Mouse (Mus musculus) CH12.LX (cell line): ENCODE data around the gene Tep1.

Experiments
- CTCF ChIP-seq, 2 experiments: IDR thresholded peaks in 1 of 2; conservative IDR thresholded peaks in 1 of 2; 2 replicates each; pipeline ENCODE4 v1.5.1; 2011 to 2012; ENCODE audit warnings: low read depth in 2 of 2, low read length in 2 of 2, improper control_type of control experiment in 1 of 2, inconsistent platforms in 1 of 2, mild to moderate bottlenecking in 1 of 2, moderate library complexity in 1 of 2
- E2F4 ChIP-seq: IDR thresholded peaks from 2 replicates; pipeline ENCODE4 v1.6.1; 2011; ENCODE audit warnings: low read depth, low read length, improper control_type of control experiment; ENCODE audit not compliant: insufficient replicate concordance
- EP300 ChIP-seq: IDR thresholded peaks from 2 replicates; pipeline ENCODE4 v1.6.1; 2011; ENCODE audit warnings: low read length, improper control_type of control experiment
- GABPA ChIP-seq: IDR thresholded peaks from 2 replicates; pipeline ENCODE4 v1.6.1; 2012; ENCODE audit warnings: low read depth, low read length, improper control_type of control experiment, inconsistent platforms; ENCODE audit not compliant: insufficient replicate concordance
- IRF4 ChIP-seq: IDR thresholded peaks from 2 replicates; pipeline ENCODE4 v1.6.1; 2014; ENCODE audit warnings: low read depth, mild to moderate bottlenecking, inconsistent platforms, low read length, improper control_type of control experiment
- JUN ChIP-seq: IDR thresholded peaks from 2 replicates; pipeline ENCODE4 v1.6.1; 2011; ENCODE audit warnings: low read depth, mild to moderate bottlenecking, low read length, improper control_type of control experiment, moderate library complexity; ENCODE audit not compliant: insufficient read depth
- MXI1 ChIP-seq: IDR thresholded peaks from 2 replicates; pipeline ENCODE4 v1.6.1; 2011; ENCODE audit warnings: mild to moderate bottlenecking, low read depth, low read length, improper control_type of control experiment
- TBP ChIP-seq: conservative IDR thresholded peaks from 2 replicates; pipeline ENCODE4 v1.6.1; 2011; ENCODE audit warnings: low read depth, low read length, improper control_type of control experiment

DNA sequence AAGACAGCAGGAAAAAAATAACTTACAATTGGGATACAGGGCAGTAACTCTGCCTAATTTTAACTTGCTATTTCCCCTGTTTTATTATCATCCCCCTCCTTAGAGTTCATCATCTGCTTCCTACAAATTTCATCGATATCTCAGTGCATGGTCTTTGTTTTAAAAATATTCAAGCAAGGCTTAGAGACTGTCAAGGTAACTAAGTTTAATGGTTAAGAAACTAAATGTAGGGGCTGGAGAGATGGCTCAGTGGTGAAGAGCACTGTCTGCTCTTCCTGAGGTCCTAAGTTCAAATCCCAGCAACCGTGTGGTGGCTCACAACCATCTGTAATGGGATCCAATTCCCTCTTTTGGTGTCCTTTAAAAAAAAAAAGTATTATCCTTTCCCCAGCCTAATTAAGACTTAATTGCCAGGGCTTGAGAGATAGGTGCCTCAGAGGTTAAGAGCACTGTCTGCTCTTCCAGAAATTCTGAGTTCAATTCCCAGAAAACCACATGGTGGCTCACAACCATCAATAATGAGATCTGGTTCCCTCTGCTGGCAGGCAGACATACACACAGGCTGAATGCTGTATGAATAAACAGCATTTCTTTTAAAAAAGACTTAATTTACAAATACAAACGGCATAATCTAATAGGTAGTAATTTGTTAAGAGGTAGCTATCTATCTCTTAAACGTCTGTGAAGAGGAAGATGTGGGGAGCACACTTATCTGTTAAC lies 67.4 kb downstream of the Tep1 start:
- peak; percentile 44 to 84 for TF ChIP-seq CTCF (conservative IDR thresholded peaks at IDR 0.05 in 1 of 2, IDR thresholded peaks at IDR 0.05 in 1 of 2; ENCODE audit: low read depth in 2 of 2, low read length in 2 of 2)
- no peak for TF ChIP-seq EP300
- no peak for TF ChIP-seq GABPA
- TF ChIP-seq MXI1, result no peak
- peak; percentile 98 for TF ChIP-seq TBP
- TF ChIP-seq IRF4, result no peak
- TF ChIP-seq E2F4, result no peak
- no peak for TF ChIP-seq JUN
